Comparison of ENCODE assay signal across 8 mouse cellular contexts in genomic region chr12:54830574-54830973, GRCm38 (mm10). TPM values are rescaled to one million over a fixed set of nuclear protein-coding genes. Genes with fewer than 3 reads are reported as not detected.
A peak's percentile ranks its signal among the peaks of the same experiment; 100 is the strongest.
DNase-seq lines count a peak whose midpoint lies in the region; ATAC-seq lines count a peak whose summit lies in the region.

No protein-coding gene starts in this region.

- 19% methylated on average over 6 of the region's 6 CpGs for WGBS in hindbrain, embryonic 10.5 days
- 21% methylated on average over 6 of the region's 6 CpGs for WGBS in hindbrain, embryonic 12.5 days
- WGBS in limb, embryonic 13.5 days = 18% methylated on average over 6 of the region's 6 CpGs

- H3K27me3 ChIP-seq in hindbrain, embryonic 10.5 days (ENCODE audit: insufficient read depth, poor library complexity, severe bottlenecking) = no peaks in the 10 kb centered on the region
- no peaks in the 10 kb centered on the region for H3K27me3 ChIP-seq in hindbrain, embryonic 12.5 days
- no peaks in the 10 kb centered on the region for H3K27me3 ChIP-seq in limb, embryonic 13.5 days

- H3K9ac ChIP-seq in hindbrain, embryonic 12.5 days = no peak overlapping the region
- no peak overlapping the region for H3K9ac ChIP-seq in limb, embryonic 13.5 days

- no peak for ATAC-seq in hindbrain, embryonic 12.5 days (ENCODE audit: low FRiP score)
- ATAC-seq in limb, embryonic 13.5 days (ENCODE audit: low FRiP score, low read depth) = 0 out of 2 replicates have a peak, but pooled peaks have one; percentile 72

- DNase-seq in hindbrain, embryonic 10.5 days (ENCODE audit: low spot score) = peak; percentile 72
- DNase-seq in embryo, embryonic 11.5 days (ENCODE audit: low read depth, low spot score) = peak; percentile 67
- peak; percentile 62 to 80 for DNase-seq in gastrocnemius, postnatal 4 days (ENCODE audit: low spot score in 2 of 2)
- DNase-seq in kidney, adult 9 months = peak; percentile 80
- DNase-seq in monocyte, adult 2 months (ENCODE audit: low read depth in 1 of 2, low spot score in 2 of 2) = peak; percentile 23 to 53
- peak; percentile 54 to 70 for DNase-seq in spleen, postnatal 14 days (ENCODE audit: low spot score in 2 of 2)

- H3K4me2 ChIP-seq in hindbrain, embryonic 12.5 days (replicated peaks) = no peak overlapping the region
- H3K4me2 ChIP-seq in limb, embryonic 13.5 days (replicated peaks) = no peak overlapping the region

- no peak overlapping the region for H3K4me3 ChIP-seq in hindbrain, embryonic 10.5 days
- no peak overlapping the region for H3K4me3 ChIP-seq in hindbrain, embryonic 12.5 days
- no peak overlapping the region for H3K4me3 ChIP-seq in limb, embryonic 13.5 days

- peaks cover 8% of the 10 kb centered on the region for H3K4me1 ChIP-seq in hindbrain, embryonic 10.5 days (replicated peaks)
- peaks cover 5% of the 10 kb centered on the region for H3K4me1 ChIP-seq in hindbrain, embryonic 12.5 days
- peaks cover 8% of the 10 kb centered on the region; the same call in 1 of the 2 replicates for H3K4me1 ChIP-seq in limb, embryonic 13.5 days

- H3K36me3 ChIP-seq in hindbrain, embryonic 10.5 days = no peaks in the 10 kb centered on the region
- no peaks in the 10 kb centered on the region for H3K36me3 ChIP-seq in hindbrain, embryonic 12.5 days
- no peaks in the 10 kb centered on the region for H3K36me3 ChIP-seq in limb, embryonic 13.5 days

- H3K9me3 ChIP-seq in hindbrain, embryonic 10.5 days = no peaks in the 10 kb centered on the region
- H3K9me3 ChIP-seq in hindbrain, embryonic 12.5 days (replicated peaks) = no peaks in the 10 kb centered on the region
- no peaks in the 10 kb centered on the region for H3K9me3 ChIP-seq in limb, embryonic 13.5 days

- H3K27ac ChIP-seq in hindbrain, embryonic 10.5 days = no peak overlapping the region
- no peak overlapping the region for H3K27ac ChIP-seq in hindbrain, embryonic 12.5 days
- H3K27ac ChIP-seq in limb, embryonic 13.5 days = no peak overlapping the region

RNA-seq across cellular contexts. Expression of gene Cfl2, which starts 32.1 kb away (rescaled TPM):
- 182 and 204 TPM in 2 replicates for polyA plus RNA-seq in hindbrain, embryonic 10.5 days (2016; fragmentation: Nextera tagmentation; extraction: Ambion mirVana)
- polyA plus RNA-seq in hindbrain, embryonic 12.5 days (2016; fragmentation: Nextera tagmentation; extraction: Ambion mirVana) = 227 and 229 TPM in 2 replicates
- 100 to 1,000 TPM; 825 to 895 TPM for total RNA-seq in gastrocnemius, postnatal 4 days (2021)
- 184 and 187 TPM in 2 replicates for polyA plus RNA-seq in limb, embryonic 13.5 days (2015; fragmentation: Nextera tagmentation; extraction: Ambion mirVana)

RNA-seq across cellular contexts. Expression of gene Snx6, which starts 35.1 kb away (rescaled TPM):
- polyA plus RNA-seq in hindbrain, embryonic 10.5 days (2016; fragmentation: Nextera tagmentation; extraction: Ambion mirVana) = 182 and 191 TPM in 2 replicates
- 208 and 220 TPM in 2 replicates for polyA plus RNA-seq in hindbrain, embryonic 12.5 days (2016; fragmentation: Nextera tagmentation; extraction: Ambion mirVana)
- 10 to 100 TPM; 55.1 to 61.0 TPM for total RNA-seq in gastrocnemius, postnatal 4 days (2021)
- polyA plus RNA-seq in limb, embryonic 13.5 days (2015; fragmentation: Nextera tagmentation; extraction: Ambion mirVana) = 194 and 208 TPM in 2 replicates
